Mouse (Mus musculus) myocyte (in vitro differentiated cells): ENCODE data around the gene Hist4h4. TPM values are rescaled to one million over a fixed set of nuclear protein-coding genes. Genes with fewer than 3 reads are reported as not detected.

Source experiments
- H3K27me3 ChIP-seq: one replicate; pipeline ENCODE4 v1.6.1; 2011; ENCODE audit not compliant: control insufficient read depth, insufficient read depth, insufficient read length
- H3K36me3 ChIP-seq: one replicate; pipeline ENCODE4 v1.6.1; 2011; ENCODE audit not compliant: control insufficient read depth, insufficient read depth
- H3K4me2 ChIP-seq: one replicate; pipeline ENCODE4 v1.6.1; 2011; ENCODE audit warnings: low read depth, control low read depth
- H3K4me3 ChIP-seq: one replicate; pipeline ENCODE4 v1.5.1; 2011; ENCODE audit warnings: mild to moderate bottlenecking, control low read depth, moderate library complexity
- H3K79me2 ChIP-seq: one replicate; pipeline ENCODE4 v1.6.1; 2011; ENCODE audit not compliant: control insufficient read depth, insufficient read depth
- H3ac ChIP-seq: one replicate; pipeline ENCODE4 v1.6.1; 2011; ENCODE audit not compliant: control insufficient read depth, insufficient read length
- CEBPB ChIP-seq: IDR thresholded peaks from 2 replicates; pipeline ENCODE4 v1.6.1; 2011; ENCODE audit warnings: mild to moderate bottlenecking, moderate library complexity; ENCODE audit not compliant: poor library complexity, insufficient read depth, severe bottlenecking
- E2F4 ChIP-seq: IDR thresholded peaks from one replicate; pipeline ENCODE4 v1.6.1; 2011; ENCODE audit warnings: mild to moderate bottlenecking, control low read depth, moderate library complexity; ENCODE audit not compliant: insufficient read depth
- MAX ChIP-seq: IDR thresholded peaks from one replicate; pipeline ENCODE4 v1.6.1; 2011; ENCODE audit warnings: low read depth, mild to moderate bottlenecking, control low read depth
- MYOD1 ChIP-seq, 3 experiments: IDR thresholded peaks; one replicate each; pipeline ENCODE4 v1.6.1; 2011; ENCODE audit warnings: control low read depth in 2 of 3, low read depth in 2 of 3, mild to moderate bottlenecking in 2 of 3, moderate library complexity in 1 of 3; ENCODE audit not compliant: insufficient read length in 2 of 3, control insufficient read depth in 1 of 3
- MYOG ChIP-seq, 3 experiments: IDR thresholded peaks; one replicate each; pipeline ENCODE4 v1.6.1; 2011; ENCODE audit warnings: control low read depth in 2 of 3, low read depth in 2 of 3, mild to moderate bottlenecking in 2 of 3; ENCODE audit not compliant: insufficient read length in 2 of 3, control insufficient read depth in 1 of 3, insufficient read depth in 1 of 3
- POLR2A ChIP-seq: IDR thresholded peaks from one replicate; pipeline ENCODE4 v1.6.1; 2011; ENCODE audit warnings: low read depth, mild to moderate bottlenecking, control low read depth, moderate library complexity; ENCODE audit not compliant: insufficient read length
- POLR2AphosphoS2 ChIP-seq: IDR thresholded peaks from one replicate; pipeline ENCODE4 v1.6.1; 2011; ENCODE audit warnings: low read depth, control low read depth; ENCODE audit not compliant: insufficient read length
- REST ChIP-seq: IDR thresholded peaks from one replicate; pipeline ENCODE4 v1.6.1; 2011; ENCODE audit warnings: mild to moderate bottlenecking, control low read depth, moderate library complexity; ENCODE audit not compliant: insufficient read depth, insufficient read length
- SRF ChIP-seq: IDR thresholded peaks from one replicate; pipeline ENCODE4 v1.6.1; 2011; ENCODE audit warnings: low read depth; ENCODE audit not compliant: control insufficient read depth, insufficient read length
- TCF12 ChIP-seq: IDR thresholded peaks from one replicate; pipeline ENCODE4 v1.6.1; 2011; ENCODE audit warnings: mild to moderate bottlenecking, control low read depth; ENCODE audit not compliant: poor library complexity, insufficient read depth, severe bottlenecking
- TCF3 ChIP-seq: IDR thresholded peaks from one replicate; pipeline ENCODE4 v1.6.1; 2011; ENCODE audit warnings: low read depth, control low read depth; ENCODE audit not compliant: insufficient read length
- USF1 ChIP-seq: IDR thresholded peaks from one replicate; pipeline ENCODE4 v1.6.1; 2011; ENCODE audit warnings: low read depth, mild to moderate bottlenecking, control low read depth, moderate library complexity
- polyA plus RNA-seq: library from polyadenylated mRNA; unstranded; fragments of >200 nt; fragmentation: generic; extraction: Trizol; gene quantifications from one replicate; pipeline ENCODE4 v1.2.1, GENCODE M21; 2012; ENCODE audit warnings: missing spikeins

The Hist4h4 gene
- polyA plus RNA-seq, 1 experiment, result 0.31 TPM

DNA sequence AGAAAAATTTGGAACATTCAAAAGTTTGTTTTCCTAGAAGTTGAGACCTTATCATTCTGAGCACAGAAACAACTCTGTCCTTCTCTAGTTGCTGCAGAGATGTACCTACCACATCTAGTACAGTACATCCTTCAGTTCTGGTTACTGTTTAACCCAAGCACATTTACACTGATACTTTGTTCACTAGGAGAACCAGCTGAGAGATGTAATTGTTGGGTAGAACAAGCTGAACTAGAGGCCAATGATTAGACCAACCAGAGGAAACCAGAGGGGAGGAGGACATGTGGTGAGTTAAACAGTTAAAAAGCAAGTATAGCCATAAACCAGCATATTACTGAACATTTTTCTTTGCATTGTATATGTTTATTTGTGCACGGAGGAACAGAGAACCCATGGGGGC is 27.8 kb downstream of the Hist4h4 start:
- Histone ChIP-seq H3K36me3 (no peaks in the 10 kb centered on the region), H3ac (no peak overlapping the region), H3K4me3 (no peak overlapping the region), H3K27me3 (peaks cover 2% of the 10 kb centered on the region), H3K79me2 (no peaks in the 10 kb centered on the region), H3K4me2 (no peak overlapping the region)
- TF ChIP-seq USF1 (no peak), MYOG (IDR thresholded peaks at IDR 0.05; ENCODE audit: control insufficient read depth in 1 of 3, insufficient read depth in 1 of 3, insufficient read length in 2 of 3, low read depth in 2 of 3) (no peak), MYOD1 (IDR thresholded peaks at IDR 0.05; ENCODE audit: control insufficient read depth in 1 of 3, insufficient read length in 2 of 3, low read depth in 2 of 3) (no peak), SRF (no peak), E2F4 (no peak), MAX (no peak), CEBPB (no peak), POLR2AphosphoS2 (no peak), REST (no peak), TCF12 (no peak), TCF3 (no peak), POLR2A (no peak)

GRCm38 (mm10) chr6:136769859-136770258 is 34.4 kb downstream of the Hist4h4 start:
- Histone ChIP-seq H3K79me2 (no peaks in the 10 kb centered on the region), H3ac (no peak overlapping the region), H3K27me3 (no peaks in the 10 kb centered on the region), H3K4me2 (no peak overlapping the region), H3K4me3 (no peak overlapping the region), H3K36me3 (no peaks in the 10 kb centered on the region)
- TF ChIP-seq TCF3 (no peak), CEBPB (no peak), MYOD1 (IDR thresholded peaks at IDR 0.05; ENCODE audit: control insufficient read depth in 1 of 3, insufficient read length in 2 of 3, low read depth in 2 of 3) (no peak), MAX (no peak), MYOG (IDR thresholded peaks at IDR 0.05; ENCODE audit: control insufficient read depth in 1 of 3, insufficient read depth in 1 of 3, insufficient read length in 2 of 3, low read depth in 2 of 3) (no peak), SRF (no peak), POLR2A (no peak), USF1 (no peak), TCF12 (no peak)

- no peak for TF ChIP-seq SRF
- no peak for TF ChIP-seq MYOD1 (IDR thresholded peaks at IDR 0.05; ENCODE audit: control insufficient read depth in 1 of 3, insufficient read length in 2 of 3, low read depth in 2 of 3)
- no peak for TF ChIP-seq USF1
- TF ChIP-seq POLR2AphosphoS2, result no peak
- no peak for TF ChIP-seq TCF12
- no peak for TF ChIP-seq POLR2A
- no peak for TF ChIP-seq REST
- no peak for TF ChIP-seq MAX
- Histone ChIP-seq H3K79me2 (no peaks in the 10 kb centered on the region), H3K36me3 (no peaks in the 10 kb centered on the region)
Observed at GRCm38 (mm10) chr6:136769143-136769542, 35.1 kb downstream of the Hist4h4 start.

GRCm38 (mm10) chr6:136763912-136764311 is 40.3 kb downstream of the Hist4h4 start:
- H3K27me3 ChIP-seq, result no peaks in the 10 kb centered on the region
- H3K4me3 ChIP-seq, result no peak overlapping the region
- TF ChIP-seq E2F4 (no peak), CEBPB (no peak), MYOG (IDR thresholded peaks at IDR 0.05; ENCODE audit: control insufficient read depth in 1 of 3, insufficient read depth in 1 of 3, insufficient read length in 2 of 3, low read depth in 2 of 3) (no peak), MYOD1 (IDR thresholded peaks at IDR 0.05; ENCODE audit: control insufficient read depth in 1 of 3, insufficient read length in 2 of 3, low read depth in 2 of 3) (no peak), POLR2A (no peak), SRF (no peak), USF1 (no peak), MAX (no peak), TCF12 (no peak), REST (no peak), POLR2AphosphoS2 (no peak), TCF3 (no peak)
- H3ac ChIP-seq, result no peak overlapping the region
- no peaks in the 10 kb centered on the region for H3K36me3 ChIP-seq
- no peak overlapping the region for H3K4me2 ChIP-seq
- H3K79me2 ChIP-seq, result no peaks in the 10 kb centered on the region

More at GRCm38 (mm10) chr6:136769143-136769542, 35.1 kb downstream of the Hist4h4 start:
- Histone ChIP-seq H3K27me3 (no peaks in the 10 kb centered on the region), H3K4me2 (no peak overlapping the region), H3ac (no peak overlapping the region), H3K4me3 (no peak overlapping the region)

Other genes starting within 250 kb of the Hist4h4 start
- 0.02 TPM for gene Plbd1, start 142.5 kb downstream of the Hist4h4 start, polyA plus RNA-seq
- 0.01 TPM for gene Gucy2c, start 22.6 kb downstream of the Hist4h4 start, polyA plus RNA-seq
- 254 TPM for gene H2afj, start 3.8 kb upstream of the Hist4h4 start, polyA plus RNA-seq
- gene BC049715, start 23.2 kb upstream of the Hist4h4 start, polyA plus RNA-seq, result 0.10 TPM
- 44.6 TPM for gene Wbp11, start 23.8 kb upstream of the Hist4h4 start, polyA plus RNA-seq
- gene Smco3, start 31.0 kb upstream of the Hist4h4 start, polyA plus RNA-seq, result 0.12 TPM
- gene Art4, start 53.3 kb upstream of the Hist4h4 start, polyA plus RNA-seq, result not detected
- 132 TPM for gene Mgp, start 71.4 kb upstream of the Hist4h4 start, polyA plus RNA-seq
- gene Erp27, start 117.8 kb upstream of the Hist4h4 start, polyA plus RNA-seq, result 0.05 TPM
- 0.12 TPM for gene Pde6h, start 119.4 kb upstream of the Hist4h4 start, polyA plus RNA-seq
- 90.2 TPM for gene Arhgdib, start 137.5 kb upstream of the Hist4h4 start, polyA plus RNA-seq